Mouse (Mus musculus): ENCODE measurements around the gene Irx1. TPM values are rescaled to one million over a fixed set of nuclear protein-coding genes. Genes with fewer than 3 reads are reported as not detected.

Gene Irx1
- total and polyA plus RNA-seq, 3 experiments, result not detected

DNA sequence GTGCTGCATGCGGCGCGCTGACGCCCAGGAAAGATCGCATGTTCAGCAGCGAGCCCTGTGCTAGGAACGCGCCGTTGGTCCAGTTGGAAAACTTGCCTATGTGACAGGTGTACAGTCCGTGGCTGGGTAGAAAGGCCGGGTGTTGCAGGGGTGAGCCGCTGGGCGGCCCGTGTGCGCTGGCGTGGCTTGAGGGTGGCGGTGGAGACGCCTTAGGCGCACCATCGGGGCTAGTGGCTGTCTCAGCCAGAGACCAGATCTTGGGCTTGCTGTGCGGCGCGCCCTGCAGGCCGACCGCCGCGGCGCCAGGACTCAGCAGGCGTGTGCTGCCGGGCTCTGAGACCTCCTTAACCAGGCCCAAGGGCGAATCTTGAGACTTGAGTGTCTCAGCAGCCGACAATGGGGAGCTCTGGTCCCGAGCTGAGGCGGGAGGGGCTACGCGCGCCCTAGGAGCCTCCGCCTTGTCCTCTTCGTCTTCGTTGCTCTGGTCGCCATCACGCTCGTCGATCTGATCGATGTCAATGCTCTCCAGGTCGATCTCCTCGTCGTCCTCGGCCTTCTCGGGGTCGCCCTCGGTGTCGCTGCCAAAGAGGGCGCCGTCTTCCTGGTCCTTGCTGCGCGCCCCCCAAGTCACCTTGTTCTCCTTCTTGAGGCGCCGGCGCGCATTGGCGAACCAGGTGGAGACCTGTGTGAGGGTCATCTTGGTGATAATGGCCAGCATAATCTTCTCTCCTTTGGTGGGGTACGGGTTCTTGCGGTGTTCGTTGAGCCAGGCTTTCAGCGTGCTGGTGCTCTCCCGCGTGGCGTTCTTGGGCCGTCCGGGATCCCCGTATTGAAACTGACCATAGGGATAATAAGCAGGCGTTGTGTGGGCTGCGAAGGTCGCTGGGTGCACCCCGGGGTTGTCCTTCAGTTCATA, 3.9 kb downstream of the Irx1 start:
- no peaks in the 10 kb centered on the region for H3K4me1 ChIP-seq (ENCODE audit: control insufficient read depth in 1 of 2, insufficient read depth in 2 of 2, low read length in 2 of 2)
- no peak overlapping the region for H3K4me3 ChIP-seq (ENCODE audit: control insufficient read depth in 1 of 2, insufficient read depth in 1 of 2, low read depth in 2 of 2, low read length in 2 of 2)
- no peak overlapping the region for H3K9ac ChIP-seq (ENCODE audit: control insufficient read depth, low read depth, low read length, poor library complexity, severe bottlenecking)
- H3K79me2 ChIP-seq (ENCODE audit: control insufficient read depth, insufficient read depth, low read length, poor library complexity), result no peaks in the 10 kb centered on the region
- H3K36me3 ChIP-seq (ENCODE audit: control insufficient read depth in 1 of 2, insufficient read depth in 2 of 2, low read length in 2 of 2), result no peaks in the 10 kb centered on the region
- H3K9me3 ChIP-seq (replicated peaks; ENCODE audit: insufficient read depth, low read length), result no peaks in the 10 kb centered on the region
- no peak overlapping the region for H3K27ac ChIP-seq (ENCODE audit: control insufficient read depth, low read depth, low read length)
- TF ChIP-seq NRF1 (IDR thresholded peaks at IDR 0.05; ENCODE audit: insufficient read depth, low read depth, low read length, poor library complexity, severe bottlenecking) (no peak), GATA1 (IDR thresholded peaks at IDR 0.05; ENCODE audit: low read depth, low read length) (no peak), MAFK (IDR thresholded peaks at IDR 0.05; ENCODE audit: borderline replicate concordance, low read depth, low read length) (no peak), NELFE (IDR thresholded peaks at IDR 0.05; ENCODE audit: low read depth, low read length) (no peak), RAD21 (IDR thresholded peaks at IDR 0.05; ENCODE audit: low read depth, low read length) (no peak), POLR2AphosphoS5 (IDR thresholded peaks at IDR 0.05; ENCODE audit: borderline replicate concordance, low read depth, low read length) (no peak), MEF2A (IDR thresholded peaks at IDR 0.05; ENCODE audit: extremely low read depth, insufficient replicate concordance, low read depth, low read length, poor library complexity, severe bottlenecking) (no peak), TBP (IDR thresholded peaks at IDR 0.05; ENCODE audit: low read depth, low read length) (no peak), USF1 (IDR thresholded peaks at IDR 0.05; ENCODE audit: low read depth, low read length) (no peak), MYB (IDR thresholded peaks at IDR 0.05; ENCODE audit: low read depth, low read length) (no peak), USF2 (IDR thresholded peaks at IDR 0.05; ENCODE audit: borderline replicate concordance in 1 of 2, insufficient read depth in 1 of 2, low read depth in 1 of 2, low read length in 2 of 2) (no peak), CHD2 (IDR thresholded peaks at IDR 0.05; ENCODE audit: low read length) (no peak), ELF1 (IDR thresholded peaks at IDR 0.05; ENCODE audit: low read depth, low read length) (no peak), TCF12 (IDR thresholded peaks at IDR 0.05; ENCODE audit: low read depth, low read length) (no peak), POLR2A (IDR thresholded peaks at IDR 0.05; ENCODE audit: control insufficient read depth in 1 of 2, insufficient read depth in 1 of 2, low read depth in 1 of 2, low read length in 2 of 2, poor library complexity in 1 of 2) (no peak)
- no peaks in the 10 kb centered on the region for H3K27me3 ChIP-seq (ENCODE audit: control insufficient read depth in 1 of 2, insufficient read depth in 2 of 2, low read length in 2 of 2)
- DNase-seq (ENCODE audit: low read depth, low spot score), result no peak

DNA sequence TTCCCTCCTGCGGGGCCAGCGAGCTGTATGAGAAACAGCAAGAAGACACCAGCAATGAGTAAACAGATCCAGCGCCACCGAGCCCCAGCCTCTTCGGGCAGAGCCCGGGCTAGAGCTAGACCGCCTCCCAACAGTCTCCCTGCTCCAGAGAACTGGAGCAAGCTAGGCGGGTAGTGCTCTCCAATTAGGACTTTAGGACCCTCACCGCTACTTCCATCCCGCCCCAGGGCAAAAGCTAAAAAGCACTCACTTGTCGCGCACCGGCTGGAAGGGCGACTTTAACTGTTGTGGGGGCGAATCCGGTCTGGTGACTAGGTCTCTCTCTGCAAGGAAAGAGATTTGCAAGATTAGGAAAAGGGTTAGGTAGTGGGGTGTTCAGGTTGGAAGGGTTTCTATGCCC, 4.9 kb downstream of the Irx1 start:
- no peaks in the 10 kb centered on the region for H3K79me2 ChIP-seq (ENCODE audit: control insufficient read depth, insufficient read depth, low read length, poor library complexity)
- no peaks in the 10 kb centered on the region for H3K9me3 ChIP-seq (replicated peaks; ENCODE audit: insufficient read depth, low read length)
- no peaks in the 10 kb centered on the region for H3K27me3 ChIP-seq (ENCODE audit: control insufficient read depth in 1 of 2, insufficient read depth in 2 of 2, low read length in 2 of 2)
- H3K9ac ChIP-seq (ENCODE audit: control insufficient read depth, low read depth, low read length, poor library complexity, severe bottlenecking), result no peak overlapping the region
- TF ChIP-seq RCOR1 (IDR thresholded peaks at IDR 0.05; ENCODE audit: low read depth, low read length), result no peak
- no peak for TF ChIP-seq CHD1 (IDR thresholded peaks at IDR 0.05; ENCODE audit: low read depth, low read length)
- no peak for TF ChIP-seq BHLHE40 (IDR thresholded peaks at IDR 0.05; ENCODE audit: borderline replicate concordance, low read depth, low read length)
- TF ChIP-seq SMC3 (IDR thresholded peaks at IDR 0.05; ENCODE audit: low read depth, low read length), result no peak
- TF ChIP-seq POLR2AphosphoS5 (IDR thresholded peaks at IDR 0.05; ENCODE audit: borderline replicate concordance, low read depth, low read length), result no peak
- TF ChIP-seq MAZ (IDR thresholded peaks at IDR 0.05; ENCODE audit: low read depth, low read length), result no peak
- no peak for TF ChIP-seq POLR2A (IDR thresholded peaks at IDR 0.05; ENCODE audit: control insufficient read depth in 1 of 2, insufficient read depth in 1 of 2, low read depth in 1 of 2, low read length in 2 of 2, poor library complexity in 1 of 2)
- no peak overlapping the region for H3K4me3 ChIP-seq (ENCODE audit: control insufficient read depth in 1 of 2, insufficient read depth in 1 of 2, low read depth in 2 of 2, low read length in 2 of 2)
- no peaks in the 10 kb centered on the region for H3K36me3 ChIP-seq (ENCODE audit: control insufficient read depth in 1 of 2, insufficient read depth in 2 of 2, low read length in 2 of 2)
- no peaks in the 10 kb centered on the region for H3K4me1 ChIP-seq (ENCODE audit: control insufficient read depth in 1 of 2, insufficient read depth in 2 of 2, low read length in 2 of 2)
- no peak overlapping the region for H3K27ac ChIP-seq (ENCODE audit: control insufficient read depth, low read depth, low read length)
- no peak for DNase-seq (ENCODE audit: low read depth, low spot score)
